Mouse (Mus musculus) hindbrain, embryonic 13.5 days (tissue): ENCODE results near the gene Rab8b. TPM values are rescaled to one million over a fixed set of nuclear protein-coding genes. Genes with fewer than 3 reads are reported as not detected.
"Not testable (repeated sequence)": the region's sequence is repeated elsewhere in the genome, so short reads cannot be mapped to it uniquely, and the experiment has no call there.

Experiments used
- ATAC-seq: fragments of 200-750 bp; cut with Nextera tagmentation; 2 replicates; pipeline ENCODE4 v1.8.0; 2017; ENCODE audit warnings: moderate TSS enrichment; ENCODE audit not compliant: low FRiP score
- H3K27ac ChIP-seq: fragments of 300-500 bp; sonication (generic); 2 replicates; pipeline ENCODE4 v1.5.1; 2015; ENCODE audit warnings: inconsistent platforms, mild to moderate bottlenecking, moderate library complexity
- H3K27me3 ChIP-seq: fragments of 300-500 bp; sonication (generic); 2 replicates; pipeline ENCODE4 v1.6.1; 2015; ENCODE audit warnings: mild to moderate bottlenecking, inconsistent platforms
- H3K36me3 ChIP-seq: fragments of 300-500 bp; sonication (generic); 2 replicates; pipeline ENCODE4 v1.6.1; 2015; ENCODE audit warnings: mild to moderate bottlenecking, inconsistent platforms
- H3K4me1 ChIP-seq: fragments of 300-500 bp; sonication (generic); replicated peaks from 2 replicates; pipeline ENCODE4 v1.6.1; 2015; ENCODE audit warnings: inconsistent platforms
- H3K4me2 ChIP-seq: fragments of 300-500 bp; sonication (generic); 2 replicates; pipeline ENCODE4 v1.6.1; 2015; ENCODE audit warnings: inconsistent platforms, mild to moderate bottlenecking, moderate library complexity
- H3K4me3 ChIP-seq: fragments of 300-500 bp; sonication (generic); 2 replicates; pipeline ENCODE4 v1.5.1; 2015; ENCODE audit warnings: mild to moderate bottlenecking, inconsistent platforms
- H3K9ac ChIP-seq: fragments of 300-500 bp; sonication (generic); 2 replicates; pipeline ENCODE4 v1.6.1; 2015; ENCODE audit warnings: mild to moderate bottlenecking, inconsistent platforms
- H3K9me3 ChIP-seq: fragments of 300-500 bp; sonication (generic); 2 replicates; pipeline ENCODE4 v1.6.1; 2016; ENCODE audit warnings: inconsistent platforms
- WGBS: fragments of 180-500 bp; shearing (Covaris S2); methylation state at CpG from one replicate; pipeline ENCODE4 v1.1.7; 2015; 5-methylcytosine and 5-hydroxymethylcytosine counted together
- polyA plus RNA-seq: library from polyadenylated mRNA; unstranded; fragments of >200 nt; fragmentation: Nextera tagmentation; extraction: Ambion mirVana; gene quantifications from 2 replicates; pipeline ENCODE4 v1.2.1, GENCODE M21; 2015

The Rab8b gene
- polyA plus RNA-seq, 1 experiment from 2014 or later, result 38.4 TPM

- Histone ChIP-seq H3K27ac (no peak overlapping the region), H3K27me3 (no peaks in the 10 kb centered on the region), H3K4me3 (no peak overlapping the region), H3K4me2 (no peak overlapping the region), H3K4me1 (no peaks in the 10 kb centered on the region), H3K9ac (no peak overlapping the region), H3K9me3 (no peaks in the 10 kb centered on the region), H3K36me3 (no peaks in the 10 kb centered on the region)
- WGBS, result 85% methylated on average over 5 of the region's 5 CpGs
- ATAC-seq, result no peak
Observed at GRCm38 (mm10) chr9:66820996-66821395, 98.5 kb downstream of the Rab8b start.

- no peak overlapping the region for H3K4me3 ChIP-seq
- H3K4me1 ChIP-seq, result no peaks in the 10 kb centered on the region
- no peak for ATAC-seq
- no peaks in the 10 kb centered on the region for H3K9me3 ChIP-seq
- WGBS, result 15% methylated on average over 2 of the region's 2 CpGs
- no peak overlapping the region for H3K27ac ChIP-seq
- H3K9ac ChIP-seq, result no peak overlapping the region
- no peaks in the 10 kb centered on the region for H3K36me3 ChIP-seq
- no peak overlapping the region for H3K4me2 ChIP-seq
- H3K27me3 ChIP-seq, result no peaks in the 10 kb centered on the region
Observed at GRCm38 (mm10) chr9:66813392-66813791, 106.1 kb downstream of the Rab8b start.

GRCm38 (mm10) chr9:66805951-66806350, 113.5 kb downstream of the Rab8b start:
- not testable (repeated sequence) for H3K27ac ChIP-seq, H3K36me3 ChIP-seq, ATAC-seq, H3K9me3 ChIP-seq, H3K4me1 ChIP-seq
- H3K4me2 ChIP-seq, result peak overlapping the region; percentile 56
- 1% methylated on average over 30 of the region's 37 CpGs for WGBS
- peak overlapping the region; percentile 61; the same call in 1 of the 2 replicates for H3K9ac ChIP-seq
- peak overlapping the region; percentile 35 for H3K4me3 ChIP-seq
- peaks cover 33% of the 10 kb centered on the region for H3K27me3 ChIP-seq

GRCm38 (mm10) chr9:66801947-66802346, 117.5 kb downstream of the Rab8b start:
- H3K9me3 ChIP-seq, result no peaks in the 10 kb centered on the region
- H3K4me1 ChIP-seq, result no peaks in the 10 kb centered on the region
- H3K4me3 ChIP-seq, result no peak overlapping the region
- no peak overlapping the region for H3K4me2 ChIP-seq
- no peak overlapping the region for H3K27ac ChIP-seq
- peaks cover 29% of the 10 kb centered on the region for H3K27me3 ChIP-seq
- no peaks in the 10 kb centered on the region for H3K36me3 ChIP-seq
- WGBS, result 63% methylated on average over 12 of the region's 12 CpGs
- ATAC-seq, result no peak
- no peak overlapping the region for H3K9ac ChIP-seq

DNA sequence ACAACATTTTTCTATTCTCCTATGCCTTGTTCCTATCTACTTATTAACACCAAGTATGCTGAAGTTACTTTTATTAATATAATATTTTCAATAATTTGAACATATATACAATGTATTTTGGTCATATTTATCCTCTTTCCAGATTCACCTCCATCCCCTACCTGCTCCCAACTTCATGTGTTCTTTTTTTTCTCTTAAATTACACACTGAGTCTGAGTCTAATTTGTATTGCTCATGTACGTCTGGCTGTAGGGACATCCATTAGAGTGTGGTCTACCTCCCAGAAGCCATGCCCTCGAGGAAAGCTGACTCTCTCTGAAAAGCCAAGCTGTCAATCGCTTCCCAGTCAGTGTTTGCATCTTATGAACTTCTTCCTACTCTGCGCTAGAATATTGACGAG, 122.7 kb downstream of the Rab8b start, which contains the start of gene Gm10647:
TSS of gene Gm10647 (plus strand) at position 301 of the 400 bp plus-strand sequence.
- Histone ChIP-seq H3K9ac (peak within 1 kb of the TSS; percentile 86), H3K4me2 (peak within 1 kb of the TSS; percentile 78), H3K27ac (peak within 1 kb of the TSS; percentile 94), H3K9me3 (no peaks in the 10 kb centered on the region), H3K4me1 (peaks cover 12% of the 10 kb centered on the region), H3K4me3 (peak within 1 kb of the TSS; percentile 67), H3K36me3 (no peaks in the 10 kb centered on the region), H3K27me3 (peaks cover 3% of the 10 kb centered on the region; the same call in 1 of the 2 replicates)
- no peak for ATAC-seq
- WGBS, result 77% methylated on average over 5 of the region's 5 CpGs

DNA sequence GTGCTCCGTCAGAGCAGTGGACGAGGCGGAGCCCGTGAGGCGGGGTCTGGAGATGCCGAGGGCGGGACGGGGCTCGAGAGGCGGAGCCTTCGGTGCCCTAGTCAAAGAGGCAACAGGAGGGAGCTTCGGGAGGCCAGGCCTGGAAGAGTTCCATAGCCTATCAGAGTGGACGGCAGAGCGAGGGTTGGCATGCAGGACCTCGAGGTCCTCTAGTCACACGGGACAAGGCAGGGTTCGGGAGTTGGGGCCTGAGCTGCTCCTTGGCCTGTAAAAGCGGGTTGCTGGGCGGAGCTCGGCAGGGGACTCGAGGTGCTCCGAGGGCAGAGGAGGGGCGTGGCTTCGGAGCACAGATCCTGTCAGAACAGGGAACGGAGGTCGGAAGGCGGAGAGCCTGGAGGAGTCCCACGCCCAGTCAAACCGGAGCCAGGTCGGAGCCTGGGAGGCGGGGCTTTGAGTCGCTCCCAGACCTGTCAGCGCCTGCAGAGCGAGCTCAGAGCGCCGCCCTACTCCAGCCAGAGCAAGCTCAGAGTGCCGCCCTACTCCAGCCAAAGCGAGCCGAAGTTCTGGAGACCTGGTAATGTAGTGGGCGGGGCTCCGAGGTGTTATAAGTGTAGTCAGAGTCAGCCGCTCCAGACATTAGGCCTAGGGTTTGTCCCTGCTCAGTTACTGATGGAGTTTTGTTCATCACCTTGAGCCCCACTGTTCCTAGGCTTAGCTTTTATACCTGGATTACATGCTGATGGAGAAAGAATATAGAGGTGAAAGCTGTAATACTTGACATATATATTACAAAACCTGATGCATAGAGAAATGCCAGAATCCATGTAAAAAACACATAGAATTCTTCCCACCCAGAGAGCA, 123.8 kb downstream of the Rab8b start, which contains the start of gene Aph1b:
TSS of gene Aph1b (minus strand) at position 27 of the 861 bp plus-strand sequence.
- WGBS, result under 1% methylated on average over 42 of the region's 42 CpGs
- ATAC-seq, result peak; percentile 99
- H3K4me3 ChIP-seq, result peak within 1 kb of the TSS; percentile 67

DNA sequence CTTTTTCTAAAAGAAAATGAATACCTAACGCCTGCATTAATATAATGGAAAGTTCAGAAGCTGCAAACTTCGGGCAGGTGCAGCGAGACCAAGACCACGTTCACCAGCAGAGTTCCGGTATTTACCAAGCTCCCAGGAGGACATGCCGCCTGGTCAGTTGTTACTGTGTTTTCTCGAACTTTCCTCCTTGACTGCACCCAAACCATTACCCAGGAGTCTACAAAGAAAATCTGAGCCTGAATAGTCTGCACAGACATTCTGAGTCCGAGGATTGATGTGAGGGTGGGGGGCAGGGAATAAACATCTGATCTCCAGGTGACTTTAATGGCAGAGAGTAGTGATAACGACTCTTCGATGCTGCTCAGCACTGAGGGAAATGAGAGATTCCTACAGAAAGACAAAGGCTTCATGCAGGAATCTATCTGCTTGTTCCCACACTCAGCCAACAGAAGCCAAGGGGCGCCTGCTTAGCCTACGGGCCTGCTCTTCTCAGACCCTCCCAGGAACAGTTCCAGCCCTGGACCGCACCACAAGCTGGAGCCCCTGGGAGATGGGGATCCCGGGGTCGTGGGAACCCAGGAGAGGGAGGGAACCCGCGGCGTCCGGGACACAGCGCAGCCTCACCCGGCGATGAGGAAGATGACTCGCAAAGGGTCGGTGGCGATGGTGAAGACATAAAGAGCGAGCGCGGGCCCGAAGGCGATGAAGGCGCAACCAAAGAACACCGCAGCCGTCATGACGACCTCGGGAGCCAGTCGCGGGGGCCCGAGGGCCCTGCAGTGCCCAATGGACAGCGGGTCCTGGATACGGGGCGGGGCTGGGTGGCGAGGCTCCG, 124.6 kb downstream of the Rab8b start:
- H3K36me3 ChIP-seq, result peaks cover 9% of the 10 kb centered on the region
- H3K4me3 ChIP-seq, result peak overlapping the region; percentile 67
- peak overlapping the region; percentile 94 for H3K27ac ChIP-seq
- peak overlapping the region; percentile 86 for H3K9ac ChIP-seq
- H3K4me2 ChIP-seq, result peak overlapping the region; percentile 78
- no peaks in the 10 kb centered on the region for H3K9me3 ChIP-seq
- H3K4me1 ChIP-seq, result peaks cover 12% of the 10 kb centered on the region
- H3K27me3 ChIP-seq, result no peaks in the 10 kb centered on the region
- WGBS, result 2% methylated on average over 43 of the region's 43 CpGs
- peak; percentile 78 for ATAC-seq

More for the DNA sequence above, 123.8 kb downstream of the Rab8b start, which contains the start of gene Aph1b:
- H3K4me2 ChIP-seq, result peak within 1 kb of the TSS; percentile 78
- H3K9ac ChIP-seq, result peak within 1 kb of the TSS; percentile 86
- H3K27me3 ChIP-seq, result no peaks in the 10 kb centered on the region
- H3K9me3 ChIP-seq, result no peaks in the 10 kb centered on the region
- peak within 1 kb of the TSS; percentile 94 for H3K27ac ChIP-seq
- H3K36me3 ChIP-seq, result peaks cover under 1% of the 10 kb centered on the region; the same call in 1 of the 2 replicates
- peaks cover 12% of the 10 kb centered on the region for H3K4me1 ChIP-seq

Other genes with a start within 250 kb of the Rab8b start
- 3.3 and 6.4 TPM in 2 replicates for gene Car12, start 206.0 kb downstream of the Rab8b start, polyA plus RNA-seq
- 22.5 and 23.2 TPM in 2 replicates for gene Aph1b, start 124.2 kb downstream of the Rab8b start, polyA plus RNA-seq
- 0.40 and 0.67 TPM in 2 replicates for gene Gm10647, start 122.6 kb downstream of the Rab8b start, polyA plus RNA-seq
- gene Aph1c, start 85.0 kb downstream of the Rab8b start, polyA plus RNA-seq, result 4.0 and 5.4 TPM in 2 replicates
- gene Rps27l, start 26.4 kb upstream of the Rab8b start, polyA plus RNA-seq, result 291 and 315 TPM in 2 replicates
- 12.2 and 12.8 TPM in 2 replicates for gene Lactb, start 55.8 kb upstream of the Rab8b start, polyA plus RNA-seq
- gene Tpm1, start 129.7 kb upstream of the Rab8b start, polyA plus RNA-seq, result 165 and 182 TPM in 2 replicates